Mouse (Mus musculus): ENCODE data around the gene Fads1.

GRCm38 (mm10) chr19:10222656-10223055 lies 40.0 kb downstream of the Fads1 start:
- TF ChIP-seq POLR2A (IDR thresholded peaks at IDR 0.05; ENCODE audit: borderline replicate concordance, extremely low read depth, low read depth, low read length) (no peak), CTCF (IDR thresholded peaks at IDR 0.05; ENCODE audit: insufficient read depth, low read length) (no peak)
